Mouse (Mus musculus): ENCODE measurements at regions not wholly inside any gene's neighbourhood (a gene's known extent, or its start where the extent isn't known, plus 50 kb on each side); places are given as distances from the start of the nearest gene placed in this dataset.

GRCm38 (mm10) chr7:145047771-145048480 lies 108.2 kb upstream of the Ccnd1 start:
- H3K27me3 ChIP-seq (ENCODE audit: control insufficient read depth, insufficient read depth, low read length), result no peaks in the 10 kb centered on the region
- H3K4me1 ChIP-seq (replicated peaks; ENCODE audit: control insufficient read depth in 2 of 2, insufficient read depth in 2 of 2, low read length in 1 of 2), result peaks cover 0 to 26% of the 10 kb centered on the region in 2 experiments; a peak in 2 of 4 replicates
- H3K27ac ChIP-seq, result no peak overlapping the region
- no peaks in the 10 kb centered on the region for H3K9me3 ChIP-seq (ENCODE audit: control insufficient read depth, low read length)
- ATAC-seq (ENCODE audit: insufficient read depth) (no peak), DNase-seq (ENCODE audit: low read depth in 3 of 3, low spot score in 3 of 3) (no peak)
- no peak for TF ChIP-seq EP300 (IDR thresholded peaks at IDR 0.05; ENCODE audit: low read depth)
- no peak for TF ChIP-seq CTCF (IDR thresholded peaks at IDR 0.05; ENCODE audit: low read depth)
- no peak overlapping the region for H3K9ac ChIP-seq (replicated peaks)
- no peaks in the 10 kb centered on the region for H3K36me3 ChIP-seq (replicated peaks; ENCODE audit: control insufficient read depth, insufficient read depth, low read depth)
- WGBS (ENCODE audit: insufficient replicate concordance), result 27% methylated on average over 7 of the region's 7 CpGs
- H3K4me2 ChIP-seq (ENCODE audit: low read depth), result no peak overlapping the region
- no peak overlapping the region for H3K4me3 ChIP-seq (ENCODE audit: insufficient read depth in 1 of 2, low read depth in 2 of 2, low read length in 2 of 2)

- no peak for ATAC-seq (ENCODE audit: insufficient read depth)
- no peaks in the 10 kb centered on the region for H3K9me3 ChIP-seq (ENCODE audit: control insufficient read depth, low read length)
- no peak for DNase-seq (ENCODE audit: low read depth in 3 of 3, low spot score in 3 of 3)
- WGBS (ENCODE audit: insufficient replicate concordance), result 40% methylated on average over 1 of the region's 1 CpGs
- no peak overlapping the region for H3K4me2 ChIP-seq (ENCODE audit: low read depth)
- H3K9ac ChIP-seq (replicated peaks), result no peak overlapping the region
- H3K36me3 ChIP-seq (replicated peaks; ENCODE audit: control insufficient read depth, insufficient read depth, low read depth), result no peaks in the 10 kb centered on the region
- H3K4me1 ChIP-seq (replicated peaks; ENCODE audit: control insufficient read depth in 2 of 2, insufficient read depth in 2 of 2, low read length in 1 of 2), result peaks cover 0 to 31% of the 10 kb centered on the region in 2 experiments; a peak in 3 of 4 replicates
- H3K4me3 ChIP-seq (ENCODE audit: insufficient read depth in 1 of 2, low read depth in 2 of 2, low read length in 2 of 2), result no peak overlapping the region
- TF ChIP-seq CTCF (IDR thresholded peaks at IDR 0.05; ENCODE audit: low read depth), result no peak
- TF ChIP-seq EP300 (IDR thresholded peaks at IDR 0.05; ENCODE audit: low read depth), result no peak
- H3K27me3 ChIP-seq (ENCODE audit: control insufficient read depth, insufficient read depth, low read length), result no peaks in the 10 kb centered on the region
- H3K27ac ChIP-seq, result no peak overlapping the region
Observed at GRCm38 (mm10) chr7:145045230-145045629, 105.5 kb upstream of the Ccnd1 start.

GRCm38 (mm10) chr7:145043455-145044149 lies 103.9 kb upstream of the Ccnd1 start:
- Histone ChIP-seq H3K27ac (no peak overlapping the region), H3K27me3 (ENCODE audit: control insufficient read depth, insufficient read depth, low read length) (no peaks in the 10 kb centered on the region), H3K4me3 (ENCODE audit: insufficient read depth in 1 of 2, low read depth in 2 of 2, low read length in 2 of 2) (no peak overlapping the region), H3K4me2 (ENCODE audit: low read depth) (no peak overlapping the region), H3K36me3 (replicated peaks; ENCODE audit: control insufficient read depth, insufficient read depth, low read depth) (no peaks in the 10 kb centered on the region), H3K4me1 (replicated peaks; ENCODE audit: control insufficient read depth in 2 of 2, insufficient read depth in 2 of 2, low read length in 1 of 2) (peaks cover 0 to 30% of the 10 kb centered on the region in 2 experiments; a peak in 3 of 4 replicates), H3K9ac (replicated peaks) (no peak overlapping the region), H3K9me3 (ENCODE audit: control insufficient read depth, low read length) (no peaks in the 10 kb centered on the region)
- 48% methylated on average over 7 of the region's 7 CpGs for WGBS (ENCODE audit: insufficient replicate concordance)
- TF ChIP-seq CTCF (IDR thresholded peaks at IDR 0.05; ENCODE audit: low read depth), result no peak
- no peak for TF ChIP-seq EP300 (IDR thresholded peaks at IDR 0.05; ENCODE audit: low read depth)
- ATAC-seq (ENCODE audit: insufficient read depth), result peak; percentile 75
- peak; percentile 27 to 37 (median 30) for DNase-seq (ENCODE audit: low read depth in 3 of 3, low spot score in 3 of 3)

- Histone ChIP-seq H3K27me3 (ENCODE audit: control insufficient read depth, insufficient read depth, low read length) (no peaks in the 10 kb centered on the region), H3K4me3 (ENCODE audit: insufficient read depth in 1 of 2, low read depth in 2 of 2, low read length in 2 of 2) (peak overlapping the region in 1 of 2 experiments; percentile 16; a peak in 1 of 4 replicates), H3K4me1 (replicated peaks; ENCODE audit: control insufficient read depth in 2 of 2, insufficient read depth in 2 of 2, low read length in 1 of 2) (peaks cover 0 to 20% of the 10 kb centered on the region in 2 experiments; a peak in 3 of 4 replicates), H3K36me3 (replicated peaks; ENCODE audit: control insufficient read depth, insufficient read depth, low read depth) (no peaks in the 10 kb centered on the region), H3K9ac (replicated peaks) (no peak overlapping the region), H3K27ac (no peak overlapping the region), H3K9me3 (ENCODE audit: control insufficient read depth, low read length) (no peaks in the 10 kb centered on the region), H3K4me2 (ENCODE audit: low read depth) (no peak overlapping the region; the same call in 1 of the 2 replicates)
- WGBS (ENCODE audit: insufficient replicate concordance), result 54% methylated on average over 8 of the region's 8 CpGs
- DNase-seq (ENCODE audit: low read depth in 3 of 3, low spot score in 3 of 3), result peak in 1 of 3 experiments; percentile 29
- ATAC-seq (ENCODE audit: insufficient read depth), result peak; percentile 49
- TF ChIP-seq EP300 (IDR thresholded peaks at IDR 0.05; ENCODE audit: low read depth), result no peak
- no peak for TF ChIP-seq CTCF (IDR thresholded peaks at IDR 0.05; ENCODE audit: low read depth)
Observed at GRCm38 (mm10) chr7:145040871-145041270, 101.1 kb upstream of the Ccnd1 start.

- no peak overlapping the region for H3K9ac ChIP-seq (replicated peaks)
- no peaks in the 10 kb centered on the region for H3K27me3 ChIP-seq (ENCODE audit: control insufficient read depth, insufficient read depth, low read length)
- no peak for DNase-seq (ENCODE audit: low read depth in 3 of 3, low spot score in 3 of 3)
- ATAC-seq (ENCODE audit: insufficient read depth), result no peak
- H3K4me2 ChIP-seq (ENCODE audit: low read depth), result no peak overlapping the region
- H3K27ac ChIP-seq, result no peak overlapping the region
- peaks cover 0 to 8% of the 10 kb centered on the region in 2 experiments; a peak in 2 of 4 replicates for H3K4me1 ChIP-seq (replicated peaks; ENCODE audit: control insufficient read depth in 2 of 2, insufficient read depth in 2 of 2, low read length in 1 of 2)
- no peaks in the 10 kb centered on the region for H3K36me3 ChIP-seq (replicated peaks; ENCODE audit: control insufficient read depth, insufficient read depth, low read depth)
- no peak for TF ChIP-seq EP300 (IDR thresholded peaks at IDR 0.05; ENCODE audit: low read depth)
- TF ChIP-seq CTCF (IDR thresholded peaks at IDR 0.05; ENCODE audit: low read depth), result no peak
- H3K4me3 ChIP-seq (ENCODE audit: insufficient read depth in 1 of 2, low read depth in 2 of 2, low read length in 2 of 2), result no peak overlapping the region
- no peaks in the 10 kb centered on the region for H3K9me3 ChIP-seq (ENCODE audit: control insufficient read depth, low read length)
- 26% methylated on average over 1 of the region's 1 CpGs for WGBS (ENCODE audit: insufficient replicate concordance)
Observed at GRCm38 (mm10) chr7:145034385-145034784, 94.7 kb upstream of the Ccnd1 start.

Data from liver, embryonic 14.5 days (tissue).